Mouse (Mus musculus): Measurements from ENCODE around the gene Zdhhc24. TPM values are rescaled to one million over a fixed set of nuclear protein-coding genes. Genes with fewer than 3 reads are reported as not detected.
A peak's percentile ranks its signal among the peaks of the same experiment; 100 is the strongest.
"Not testable (repeated sequence)": the region's sequence is repeated elsewhere in the genome, so short reads cannot be mapped to it uniquely, and the experiment has no call there.

The Zdhhc24 gene
- total RNA-seq (2021): 15.1 and 17.2 TPM in 2 replicates
- long read RNA-seq, experiment 1, transcript Zdhhc24-206 (2 exons, 939 nt): minor isoform, 5 of 37 reads
- long read RNA-seq, experiment 1, transcript Zdhhc24-201 (3 exons, 2,558 nt): major isoform, 25 of 37 reads
- long read RNA-seq, experiment 1, partial matches to known transcripts: 3 of 37 reads
- long read RNA-seq, experiment 1, other reads (novel, unspliced or antisense): 0 of 37 reads
- long read RNA-seq, experiment 2, transcript Zdhhc24-201 (3 exons, 2,558 nt): major isoform, 10 of 15 reads
- long read RNA-seq, experiment 2, partial matches to known transcripts: 0 of 15 reads
- long read RNA-seq, experiment 2, other reads (novel, unspliced or antisense): 1 of 15 reads

GRCm38 (mm10) chr19:4878405-4879323 lies at the start of gene Zdhhc24:
Zdhhc24 (plus strand) TSS chr19:4878668.
- peak; percentile 98 for DNase-seq

DNA sequence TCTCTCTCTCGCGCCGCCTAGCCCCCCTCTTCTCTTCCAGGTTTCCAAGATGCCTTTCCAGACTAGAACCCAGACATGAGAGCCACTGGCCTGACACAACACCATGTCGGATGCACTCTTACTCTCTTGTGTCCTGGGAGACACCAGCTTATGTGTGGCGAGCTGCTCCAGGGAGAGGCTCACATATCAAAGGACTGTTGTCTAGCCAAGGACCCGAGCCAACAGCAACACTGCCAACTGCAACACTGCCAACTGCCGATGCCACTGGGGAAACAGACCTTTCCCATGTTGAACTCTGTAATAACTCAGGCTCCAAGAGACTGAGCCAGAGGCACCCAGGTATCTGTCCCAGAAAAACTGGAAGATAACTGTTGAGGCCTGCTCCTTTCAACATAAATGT lies 49.3 kb upstream of the Zdhhc24 start:
- DNase-seq: peak; percentile 85

GRCm38 (mm10) chr19:4833977-4834376 lies 44.5 kb upstream of the Zdhhc24 start:
- DNase-seq: peak; percentile 62

DNA sequence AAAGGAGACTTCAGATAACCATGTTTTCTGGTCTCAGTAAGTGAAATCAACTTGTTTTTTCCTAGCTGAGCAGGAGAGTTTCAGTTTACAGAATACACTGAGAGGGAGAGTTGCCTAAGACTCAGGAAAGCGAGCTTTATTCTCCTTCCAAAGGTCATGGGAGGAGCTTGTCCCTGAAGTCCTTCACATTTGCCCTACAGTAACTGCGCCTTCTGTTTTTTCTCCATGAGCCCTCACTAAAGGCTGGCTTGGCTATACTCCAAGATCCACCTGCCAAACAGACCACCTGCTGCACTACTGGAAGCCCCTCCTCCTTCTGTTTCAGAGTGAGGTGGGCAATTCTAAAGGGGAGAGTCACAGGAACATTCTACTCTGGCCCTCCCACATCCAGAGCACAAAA lies 42.4 kb upstream of the Zdhhc24 start:
- peak; percentile 37 for DNase-seq

DNA sequence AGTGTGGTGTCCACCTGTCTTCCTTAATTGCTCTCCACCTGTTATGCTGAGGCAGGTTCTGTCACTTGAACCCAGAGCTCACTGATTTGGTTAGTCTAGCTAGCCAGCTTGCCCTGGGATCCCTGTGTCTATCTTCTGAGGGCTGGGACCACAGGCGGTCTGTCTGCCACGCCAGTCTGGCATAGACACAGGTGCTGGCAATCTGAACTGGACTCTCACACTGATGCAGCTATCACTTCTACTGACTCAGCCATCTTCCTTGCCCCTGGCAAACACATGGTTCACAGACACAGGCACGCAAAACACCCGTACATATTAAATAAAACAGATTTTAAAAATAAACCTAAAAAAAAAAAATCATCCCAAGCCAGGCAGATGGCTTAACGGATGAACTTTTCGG lies 41.4 kb upstream of the Zdhhc24 start:
- no peak for DNase-seq

- no peak for DNase-seq
Measured at GRCm38 (mm10) chr19:4838526-4839140, 39.8 kb upstream of the Zdhhc24 start.

GRCm38 (mm10) chr19:4839149-4839548 lies 39.3 kb upstream of the Zdhhc24 start, which contains the start of the genes Ccs and Ccdc87:
Ccs (minus strand) TSS chr19:4839332.
Ccdc87 (plus strand) TSS chr19:4839366.
- DNase-seq: peak; percentile 99

DNA sequence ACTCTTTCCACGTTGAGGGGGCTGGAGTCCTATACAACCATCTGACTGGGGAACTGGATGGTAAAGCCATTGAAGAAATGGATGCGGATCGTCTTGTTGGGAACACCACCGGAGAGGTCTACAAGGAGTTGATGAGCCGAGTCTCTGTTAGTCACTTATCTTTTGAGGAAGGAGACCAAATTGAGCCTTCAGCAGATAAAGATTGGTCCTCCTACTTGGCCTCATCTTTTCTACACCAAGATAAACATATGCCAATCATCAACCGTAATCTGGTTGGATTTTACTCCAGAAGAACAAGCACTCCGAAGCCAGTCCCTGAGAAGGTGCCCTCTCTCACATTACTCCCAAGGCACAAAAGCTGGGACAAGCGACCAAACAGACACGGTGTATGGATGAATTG lies 37.6 kb upstream of the Zdhhc24 start:
- DNase-seq: no peak

DNA sequence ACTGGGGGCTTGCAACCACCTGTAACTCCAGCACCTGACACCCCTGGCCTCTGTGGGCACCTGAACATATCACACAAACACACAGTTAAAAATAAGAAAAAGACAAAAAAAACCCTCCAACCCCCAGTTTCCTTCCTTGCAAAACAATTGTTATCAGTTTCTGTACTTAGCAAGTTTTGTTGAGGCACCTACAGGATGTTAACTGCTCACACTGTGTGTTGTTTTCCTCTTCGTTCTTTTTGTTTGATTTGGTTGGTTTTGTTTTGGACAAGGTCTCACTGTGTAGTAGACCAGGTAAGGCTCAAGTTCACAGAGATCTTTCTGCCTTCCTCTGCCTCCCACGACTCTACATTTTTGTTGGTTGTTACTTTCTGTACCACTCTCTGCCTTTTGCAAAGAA lies 35.9 kb upstream of the Zdhhc24 start:
- DNase-seq: no peak

GRCm38 (mm10) chr19:4845846-4846245 lies 32.6 kb upstream of the Zdhhc24 start:
- DNase-seq: no peak

GRCm38 (mm10) chr19:4847490-4847889 lies 31.0 kb upstream of the Zdhhc24 start:
- peak; percentile 50 for DNase-seq

DNA sequence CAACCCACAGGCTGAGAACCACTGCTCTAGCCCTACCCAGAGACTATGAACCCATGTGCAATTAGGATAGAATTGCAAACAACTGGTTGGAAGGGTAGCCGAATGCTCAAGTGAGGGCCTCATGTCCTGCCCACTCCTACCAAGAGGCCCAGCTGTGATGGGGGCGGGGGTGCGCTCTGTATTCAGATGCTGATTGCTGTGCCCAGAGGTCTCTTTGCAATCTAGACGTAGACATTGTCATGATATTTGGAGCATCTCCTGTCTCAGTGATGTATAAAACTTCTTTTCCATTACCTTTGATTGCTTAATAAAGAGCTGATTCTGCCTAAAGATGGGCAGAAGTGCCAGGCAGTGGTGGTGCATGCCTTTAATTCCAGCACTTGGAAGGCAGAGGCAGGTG lies 28.7 kb upstream of the Zdhhc24 start:
- DNase-seq: no peak

- no peak for DNase-seq
Measured at GRCm38 (mm10) chr19:4850281-4850680, 28.2 kb upstream of the Zdhhc24 start.

DNA sequence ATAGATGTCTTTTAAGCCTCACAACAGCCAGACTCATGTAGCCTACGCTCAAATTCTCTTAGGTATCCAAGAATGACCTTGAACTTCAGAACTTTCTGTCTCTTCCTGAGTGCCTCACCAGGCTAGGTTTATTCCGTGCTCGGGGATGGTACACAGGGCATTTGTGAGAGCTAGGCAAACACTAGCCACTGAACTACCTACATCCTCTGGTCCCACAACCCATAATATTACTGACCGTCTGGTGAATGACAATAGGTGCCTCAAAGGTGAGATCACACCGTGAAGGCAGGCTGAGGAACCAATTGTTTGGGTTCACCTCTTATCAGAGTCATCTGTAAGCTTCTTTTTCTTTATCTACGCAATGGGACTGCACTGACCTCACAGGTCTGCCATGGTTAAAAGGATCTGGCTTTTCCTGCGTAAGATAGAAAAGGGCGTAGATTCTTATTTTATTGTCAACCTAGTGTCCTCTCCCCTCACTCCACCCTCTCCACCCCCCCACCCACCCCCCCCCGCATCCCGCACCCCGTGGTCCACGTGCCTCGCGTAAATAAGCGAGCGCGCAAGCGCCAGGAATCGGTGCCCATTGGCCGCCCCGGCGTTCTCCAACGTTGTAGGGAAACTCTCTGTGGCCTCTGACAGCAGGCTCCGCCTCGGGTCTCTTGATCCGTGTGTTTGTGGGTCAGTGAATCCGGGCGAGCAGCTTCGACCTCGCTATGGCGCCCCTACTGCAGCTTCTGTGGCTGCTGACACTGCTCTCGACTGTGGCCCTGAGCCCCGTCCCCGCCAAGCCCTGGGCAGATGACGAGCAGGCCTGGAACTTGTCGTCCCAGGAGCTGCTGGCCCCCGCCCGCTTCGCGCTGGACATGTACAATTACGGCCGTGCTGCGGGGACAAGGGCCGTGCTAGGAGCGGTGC lies 23.7 kb upstream of the Zdhhc24 start, which contains the start of gene Ctsf:
TSS of gene Ctsf (plus strand) at position 579 of the 918 bp plus-strand sequence.
- peak; percentile 97 for DNase-seq

- no peak for DNase-seq
Measured at GRCm38 (mm10) chr19:4855470-4855820, 23.0 kb upstream of the Zdhhc24 start.

DNA sequence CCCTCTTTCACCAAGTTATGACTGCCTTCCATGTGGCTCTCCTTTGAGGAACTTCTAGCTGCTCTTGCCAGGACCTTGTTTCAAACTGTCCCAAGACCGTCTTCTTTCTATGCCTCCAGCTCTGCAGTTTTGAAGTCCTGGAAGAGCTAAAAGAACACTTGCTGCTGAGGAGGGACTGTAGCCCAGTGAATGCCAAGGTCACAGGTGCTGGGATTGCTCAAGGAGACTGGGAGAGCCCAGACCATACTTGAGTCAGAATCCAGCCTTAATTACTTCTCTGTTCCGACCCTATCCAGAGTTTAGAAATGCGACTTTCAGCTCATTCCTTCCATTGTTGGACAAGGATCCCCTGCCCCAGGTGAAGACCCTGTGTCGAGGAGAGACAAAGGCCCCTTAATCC lies 22.5 kb upstream of the Zdhhc24 start:
- peak; percentile 63 for DNase-seq

- DNase-seq: no peak
Measured at GRCm38 (mm10) chr19:4859081-4859480, 19.4 kb upstream of the Zdhhc24 start.

GRCm38 (mm10) chr19:4863048-4863447 lies 15.4 kb upstream of the Zdhhc24 start:
- no peak for DNase-seq

GRCm38 (mm10) chr19:4865147-4865546 lies 13.3 kb upstream of the Zdhhc24 start:
- peak; percentile 65 for DNase-seq

DNA sequence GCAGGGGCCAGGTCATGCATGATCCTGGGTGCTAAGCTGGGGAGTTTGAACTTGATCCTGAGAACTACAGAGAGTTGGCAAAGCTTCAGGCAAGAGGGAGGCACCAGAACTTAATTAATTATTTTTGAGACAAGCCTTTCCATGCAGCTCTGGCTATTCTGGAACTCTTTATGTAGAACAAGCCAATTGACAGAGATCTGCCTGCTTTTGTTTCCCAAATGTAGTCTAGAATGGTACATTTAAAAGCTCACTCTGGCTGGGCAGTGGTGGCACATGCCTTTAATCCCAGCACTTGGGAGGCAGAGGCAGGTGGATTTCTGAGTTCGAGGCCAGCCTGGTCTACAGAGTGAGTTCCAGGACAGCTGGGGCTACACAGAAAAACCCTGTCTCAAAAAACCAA lies 3.9 kb upstream of the Zdhhc24 start:
- not testable (repeated sequence) for DNase-seq

- no peak for DNase-seq
Measured at GRCm38 (mm10) chr19:4876241-4876640, 2.2 kb upstream of the Zdhhc24 start.

- no peak for DNase-seq
Measured at GRCm38 (mm10) chr19:4876755-4877154, 1.7 kb upstream of the Zdhhc24 start.

Data from adrenal gland, postnatal 14 days (tissue).